Mouse (Mus musculus) kidney, postnatal 4 days (tissue): ENCODE measurements at regions not wholly inside any gene's neighbourhood (a gene's known extent, or its start where the extent isn't known, plus 50 kb on each side); places are given as distances from the start of the nearest gene placed in this dataset.

ENCODE experiments used
- DNase-seq, 2 experiments: peaks; one replicate each; pipeline ENCODE4 v3.0.0; 2021; ENCODE audit warnings: mixed read lengths in 2 of 2

- no peak for DNase-seq
Measured at GRCm38 (mm10) chr16:85956006-85956562, 54.5 kb upstream of the Adamts5 start.

GRCm38 (mm10) chr16:85951628-85952027, 50.0 kb upstream of the Adamts5 start:
- DNase-seq, result no peak
